Mouse (Mus musculus): Measurements from ENCODE around the gene Gm42906. TPM values are rescaled to one million over a fixed set of nuclear protein-coding genes. Genes with fewer than 3 reads are reported as not detected.

The Gm42906 gene
- polyA plus RNA-seq, 1 experiment from 2014 or later: not detected

DNA sequence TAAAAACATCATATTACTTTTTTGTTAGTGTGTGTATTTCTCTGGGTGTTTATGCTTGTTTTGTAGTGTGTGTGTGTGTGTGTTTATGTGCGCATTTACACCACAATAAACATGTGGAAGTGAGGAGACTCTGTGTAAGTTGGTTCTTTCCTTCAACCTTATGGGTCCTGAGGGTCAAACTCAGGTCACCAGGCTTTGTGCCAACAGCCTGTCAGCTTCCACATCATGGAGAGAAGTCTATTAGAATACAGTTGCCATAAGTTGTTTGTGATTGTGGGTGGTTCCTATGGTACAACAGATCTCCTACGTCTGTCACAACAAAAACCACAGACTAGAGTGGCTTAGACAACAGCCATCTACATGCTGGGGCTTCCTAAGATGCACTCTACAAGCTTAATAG is 127.7 kb downstream of the Gm42906 start:
- no peak for DNase-seq (ENCODE audit: low spot score)
- ATAC-seq (ENCODE audit: insufficient number of reproducible peaks, low FRiP score, low TSS enrichment, low read depth): no peak
- no peak overlapping the region for H3K4me2 ChIP-seq (ENCODE audit: low read depth, severe bottlenecking)
- 78% methylated on average over 2 of the region's 2 CpGs for WGBS
- H3K27me3 ChIP-seq (ENCODE audit: control insufficient read depth, insufficient read depth, low read length): no peaks in the 10 kb centered on the region
- no peak overlapping the region for H3K4me3 ChIP-seq (ENCODE audit: low read depth, low read length)
- H3K36me3 ChIP-seq (ENCODE audit: control insufficient read depth, insufficient read depth, low read length): no peaks in the 10 kb centered on the region
- no peaks in the 10 kb centered on the region for H3K9me3 ChIP-seq (ENCODE audit: control insufficient read depth, low read length)
- H3K9ac ChIP-seq (ENCODE audit: low read length): no peak overlapping the region
- no peaks in the 10 kb centered on the region for H3K4me1 ChIP-seq (ENCODE audit: control insufficient read depth, insufficient read depth, low read length)
- H3K27ac ChIP-seq (replicated peaks; ENCODE audit: low read depth, low read length): no peak overlapping the region

DNA sequence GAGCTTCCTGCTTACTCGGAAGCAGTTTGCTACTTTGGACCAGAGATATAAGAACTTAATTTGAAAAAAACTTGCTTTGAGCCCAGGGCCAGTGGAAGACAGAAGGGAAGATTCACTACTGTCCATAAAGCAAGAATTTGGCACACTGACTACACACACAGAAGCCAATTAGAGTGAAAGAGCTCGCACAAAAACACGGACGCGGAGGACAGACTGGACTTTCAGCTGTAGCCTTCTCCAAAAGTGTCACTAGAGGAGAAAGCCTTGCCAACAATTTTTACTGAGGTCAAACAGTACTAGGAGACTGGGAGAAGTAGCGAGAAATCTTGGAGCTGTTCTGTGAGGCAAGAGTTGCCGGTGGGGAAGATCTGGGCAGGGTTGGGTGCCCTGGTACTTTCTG is 128.4 kb downstream of the Gm42906 start:
- Histone ChIP-seq H3K9ac (ENCODE audit: low read length) (no peak overlapping the region), H3K4me2 (ENCODE audit: low read depth, severe bottlenecking) (no peak overlapping the region), H3K9me3 (ENCODE audit: control insufficient read depth, low read length) (no peaks in the 10 kb centered on the region), H3K4me3 (ENCODE audit: low read depth, low read length) (no peak overlapping the region), H3K36me3 (ENCODE audit: control insufficient read depth, insufficient read depth, low read length) (no peaks in the 10 kb centered on the region), H3K27me3 (ENCODE audit: control insufficient read depth, insufficient read depth, low read length) (no peaks in the 10 kb centered on the region), H3K4me1 (ENCODE audit: control insufficient read depth, insufficient read depth, low read length) (no peaks in the 10 kb centered on the region), H3K27ac (replicated peaks; ENCODE audit: low read depth, low read length) (no peak overlapping the region)
- 87% methylated on average over 7 of the region's 7 CpGs for WGBS
- DNase-seq (ENCODE audit: low spot score) (no peak), ATAC-seq (ENCODE audit: insufficient number of reproducible peaks, low FRiP score, low TSS enrichment, low read depth) (no peak)

DNA sequence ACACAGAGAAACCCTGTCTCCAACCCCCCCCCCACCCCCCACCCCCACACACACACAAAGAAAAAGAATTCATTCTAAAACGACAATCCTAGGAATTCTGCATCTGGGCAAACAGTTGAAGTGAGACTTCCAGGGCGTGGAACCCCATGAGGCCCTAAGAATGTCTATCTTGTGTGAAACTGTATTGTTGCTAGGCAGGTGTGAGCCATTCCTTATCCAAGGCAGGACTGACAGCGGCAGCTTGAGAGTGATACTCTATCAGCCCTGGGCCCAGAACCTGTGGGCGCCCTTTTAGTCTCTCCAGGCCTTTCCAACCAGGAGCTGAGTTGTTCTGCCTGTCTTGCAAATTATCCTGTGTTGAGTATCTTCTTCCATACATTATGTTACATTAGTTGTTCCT is 129.6 kb downstream of the Gm42906 start:
- no peak overlapping the region for H3K4me2 ChIP-seq (ENCODE audit: low read depth, severe bottlenecking)
- H3K27ac ChIP-seq (replicated peaks; ENCODE audit: low read depth, low read length): no peak overlapping the region
- H3K27me3 ChIP-seq (ENCODE audit: control insufficient read depth, insufficient read depth, low read length): no peaks in the 10 kb centered on the region
- WGBS: 78% methylated on average over 4 of the region's 4 CpGs
- H3K4me1 ChIP-seq (ENCODE audit: control insufficient read depth, insufficient read depth, low read length): no peaks in the 10 kb centered on the region
- DNase-seq (ENCODE audit: low spot score) (no peak), ATAC-seq (ENCODE audit: insufficient number of reproducible peaks, low FRiP score, low TSS enrichment, low read depth) (no peak)
- no peak overlapping the region for H3K4me3 ChIP-seq (ENCODE audit: low read depth, low read length)
- H3K36me3 ChIP-seq (ENCODE audit: control insufficient read depth, insufficient read depth, low read length): no peaks in the 10 kb centered on the region
- H3K9ac ChIP-seq (ENCODE audit: low read length): no peak overlapping the region
- H3K9me3 ChIP-seq (ENCODE audit: control insufficient read depth, low read length): no peaks in the 10 kb centered on the region

DNA sequence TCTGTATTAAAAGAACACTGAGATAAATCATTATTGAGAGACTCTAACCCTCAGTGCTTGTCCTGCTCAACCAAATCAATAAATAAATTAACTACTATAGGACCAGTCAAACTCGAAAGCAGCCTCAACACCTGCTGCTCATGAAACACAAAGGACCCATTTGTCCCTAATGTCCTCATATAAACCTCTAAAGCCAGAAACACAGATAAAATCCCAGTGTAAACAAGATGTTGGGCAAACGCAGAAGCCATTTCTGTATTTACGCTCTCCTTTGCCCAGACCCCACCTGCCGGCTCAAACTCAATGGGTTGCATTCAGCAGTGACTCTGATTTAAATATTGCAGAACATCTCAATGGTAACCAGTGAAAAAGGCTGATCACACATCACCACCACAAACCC is 131.7 kb downstream of the Gm42906 start:
- no peaks in the 10 kb centered on the region for H3K36me3 ChIP-seq (ENCODE audit: control insufficient read depth, insufficient read depth, low read length)
- no peak overlapping the region for H3K4me3 ChIP-seq (ENCODE audit: low read depth, low read length)
- H3K27ac ChIP-seq (replicated peaks; ENCODE audit: low read depth, low read length): no peak overlapping the region
- 69% methylated on average over 4 of the region's 4 CpGs for WGBS
- no peak overlapping the region for H3K4me2 ChIP-seq (ENCODE audit: low read depth, severe bottlenecking)
- no peak for DNase-seq (ENCODE audit: low spot score)
- no peaks in the 10 kb centered on the region for H3K27me3 ChIP-seq (ENCODE audit: control insufficient read depth, insufficient read depth, low read length)
- H3K9me3 ChIP-seq (ENCODE audit: control insufficient read depth, low read length): no peaks in the 10 kb centered on the region
- no peaks in the 10 kb centered on the region for H3K4me1 ChIP-seq (ENCODE audit: control insufficient read depth, insufficient read depth, low read length)
- no peak overlapping the region for H3K9ac ChIP-seq (ENCODE audit: low read length)
- no peak for ATAC-seq (ENCODE audit: insufficient number of reproducible peaks, low FRiP score, low TSS enrichment, low read depth)

GRCm38 (mm10) chr5:151293591-151293990 is 134.4 kb downstream of the Gm42906 start:
- WGBS: 94% methylated on average over 4 of the region's 4 CpGs
- no peak for ATAC-seq (ENCODE audit: insufficient number of reproducible peaks, low FRiP score, low TSS enrichment, low read depth)

DNA sequence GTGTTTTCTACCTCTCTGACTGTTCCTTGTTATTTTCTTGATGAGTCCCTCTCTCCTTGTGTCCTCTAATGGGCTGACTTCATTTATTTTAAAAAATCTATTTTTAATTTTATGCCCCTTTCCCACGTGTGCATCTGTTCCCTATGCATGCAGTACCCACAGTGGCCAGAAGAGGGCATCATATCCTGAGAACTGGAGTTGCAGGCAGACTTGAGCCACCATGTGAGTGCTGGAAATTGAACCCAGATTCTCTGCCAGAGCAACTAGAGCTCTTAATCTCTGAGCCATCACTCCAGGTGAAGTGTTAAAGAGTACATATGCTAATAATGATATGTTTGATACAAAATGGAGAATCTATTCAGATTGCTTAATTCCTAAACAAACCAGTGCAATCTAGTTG is 135.7 kb downstream of the Gm42906 start:
- H3K36me3 ChIP-seq (ENCODE audit: control insufficient read depth, insufficient read depth, low read length): no peaks in the 10 kb centered on the region
- H3K4me2 ChIP-seq (ENCODE audit: low read depth, severe bottlenecking): no peak overlapping the region
- H3K27me3 ChIP-seq (ENCODE audit: control insufficient read depth, insufficient read depth, low read length): no peaks in the 10 kb centered on the region
- ATAC-seq (ENCODE audit: insufficient number of reproducible peaks, low FRiP score, low TSS enrichment, low read depth): no peak
- no peak overlapping the region for H3K4me3 ChIP-seq (ENCODE audit: low read depth, low read length)
- no peak overlapping the region for H3K9ac ChIP-seq (ENCODE audit: low read length)
- no peak overlapping the region for H3K27ac ChIP-seq (replicated peaks; ENCODE audit: low read depth, low read length)
- DNase-seq (ENCODE audit: low spot score): peak; percentile 50
- no peaks in the 10 kb centered on the region for H3K9me3 ChIP-seq (ENCODE audit: control insufficient read depth, low read length)
- no peaks in the 10 kb centered on the region for H3K4me1 ChIP-seq (ENCODE audit: control insufficient read depth, insufficient read depth, low read length)
- 17% methylated on average over 1 of the region's 1 CpGs for WGBS

More at GRCm38 (mm10) chr5:151293591-151293990, 134.4 kb downstream of the Gm42906 start:
- Histone ChIP-seq H3K4me3 (ENCODE audit: low read depth, low read length) (no peak overlapping the region), H3K9ac (ENCODE audit: low read length) (no peak overlapping the region), H3K27me3 (ENCODE audit: control insufficient read depth, insufficient read depth, low read length) (no peaks in the 10 kb centered on the region), H3K27ac (replicated peaks; ENCODE audit: low read depth, low read length) (no peak overlapping the region), H3K4me1 (ENCODE audit: control insufficient read depth, insufficient read depth, low read length) (no peaks in the 10 kb centered on the region), H3K36me3 (ENCODE audit: control insufficient read depth, insufficient read depth, low read length) (no peaks in the 10 kb centered on the region), H3K4me2 (ENCODE audit: low read depth, severe bottlenecking) (no peak overlapping the region), H3K9me3 (ENCODE audit: control insufficient read depth, low read length) (no peaks in the 10 kb centered on the region)
- DNase-seq (ENCODE audit: low spot score): no peak

DNA sequence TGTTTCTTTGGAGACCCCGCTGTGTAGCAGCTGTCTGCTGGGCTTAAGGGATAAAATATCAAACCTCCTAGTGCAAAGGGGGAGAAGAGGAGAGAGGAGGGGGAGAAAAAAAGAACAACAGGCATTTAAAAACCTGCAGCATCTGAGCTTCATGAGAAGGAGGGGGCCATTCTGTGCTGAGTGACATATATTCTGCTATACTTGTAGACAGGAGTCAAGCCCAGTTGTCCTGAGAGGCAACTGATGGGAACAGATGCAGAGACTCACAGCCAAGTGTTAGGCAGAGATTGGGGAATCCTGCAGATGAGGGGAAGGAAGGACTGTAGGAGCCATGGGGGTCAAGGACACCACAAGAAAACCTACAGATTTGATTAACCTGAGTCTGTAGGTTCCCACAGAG is 141.6 kb downstream of the Gm42906 start:
- no peak; the same call in 1 of the 2 replicates for ATAC-seq (ENCODE audit: insufficient number of reproducible peaks, low FRiP score, low TSS enrichment, low read depth)
- WGBS: 91% methylated on average over 1 of the region's 1 CpGs
- Histone ChIP-seq H3K4me3 (ENCODE audit: low read depth, low read length) (no peak overlapping the region), H3K27me3 (ENCODE audit: control insufficient read depth, insufficient read depth, low read length) (no peaks in the 10 kb centered on the region), H3K4me2 (ENCODE audit: low read depth, severe bottlenecking) (no peak overlapping the region), H3K4me1 (ENCODE audit: control insufficient read depth, insufficient read depth, low read length) (no peaks in the 10 kb centered on the region), H3K27ac (replicated peaks; ENCODE audit: low read depth, low read length) (no peak overlapping the region), H3K9me3 (ENCODE audit: control insufficient read depth, low read length) (no peaks in the 10 kb centered on the region), H3K36me3 (ENCODE audit: control insufficient read depth, insufficient read depth, low read length) (no peaks in the 10 kb centered on the region), H3K9ac (ENCODE audit: low read length) (no peak overlapping the region)
- no peak for DNase-seq (ENCODE audit: low spot score)

DNA sequence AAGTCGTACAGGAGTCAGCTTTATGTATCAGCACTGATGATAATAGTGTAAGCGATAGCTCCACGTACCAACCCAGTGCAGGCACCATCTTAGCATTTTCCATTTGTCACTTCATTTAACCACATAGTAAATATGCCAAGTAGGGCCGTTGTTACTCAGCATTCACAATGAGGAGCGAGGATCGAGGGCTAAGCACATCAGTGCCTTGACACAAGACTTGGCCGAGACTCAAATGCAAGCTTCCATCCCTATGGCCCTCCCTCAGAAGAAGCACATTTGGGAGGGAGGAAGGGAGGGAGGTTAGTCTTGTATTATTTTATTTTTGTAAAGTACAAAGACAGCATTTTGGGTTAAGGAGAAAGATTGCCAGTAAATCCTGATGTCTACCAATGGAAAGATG is 148.4 kb downstream of the Gm42906 start:
- Histone ChIP-seq H3K4me3 (ENCODE audit: low read depth, low read length) (no peak overlapping the region), H3K36me3 (ENCODE audit: control insufficient read depth, insufficient read depth, low read length) (no peaks in the 10 kb centered on the region), H3K9ac (ENCODE audit: low read length) (no peak overlapping the region), H3K4me1 (ENCODE audit: control insufficient read depth, insufficient read depth, low read length) (no peaks in the 10 kb centered on the region), H3K4me2 (ENCODE audit: low read depth, severe bottlenecking) (no peak overlapping the region), H3K9me3 (ENCODE audit: control insufficient read depth, low read length) (no peaks in the 10 kb centered on the region), H3K27ac (replicated peaks; ENCODE audit: low read depth, low read length) (no peak overlapping the region), H3K27me3 (ENCODE audit: control insufficient read depth, insufficient read depth, low read length) (no peaks in the 10 kb centered on the region)
- ATAC-seq (ENCODE audit: insufficient number of reproducible peaks, low FRiP score, low TSS enrichment, low read depth) (no peak), DNase-seq (ENCODE audit: low spot score) (no peak)
- 83% methylated on average over 7 of the region's 7 CpGs for WGBS

- Histone ChIP-seq H3K27ac (replicated peaks; ENCODE audit: low read depth, low read length) (no peak overlapping the region), H3K4me3 (ENCODE audit: low read depth, low read length) (no peak overlapping the region), H3K27me3 (ENCODE audit: control insufficient read depth, insufficient read depth, low read length) (no peaks in the 10 kb centered on the region), H3K4me1 (ENCODE audit: control insufficient read depth, insufficient read depth, low read length) (no peaks in the 10 kb centered on the region), H3K36me3 (ENCODE audit: control insufficient read depth, insufficient read depth, low read length) (no peaks in the 10 kb centered on the region), H3K9ac (ENCODE audit: low read length) (no peak overlapping the region), H3K4me2 (ENCODE audit: low read depth, severe bottlenecking) (no peak overlapping the region), H3K9me3 (ENCODE audit: control insufficient read depth, low read length) (no peaks in the 10 kb centered on the region)
- DNase-seq (ENCODE audit: low spot score) (no peak), ATAC-seq (ENCODE audit: insufficient number of reproducible peaks, low FRiP score, low TSS enrichment, low read depth) (no peak)
- WGBS: 86% methylated on average over 6 of the region's 6 CpGs
Observed at GRCm38 (mm10) chr5:151277927-151278326, 150.0 kb downstream of the Gm42906 start.
